Mouse (Mus musculus): Measurements from ENCODE around the gene Phactr4.

DNA sequence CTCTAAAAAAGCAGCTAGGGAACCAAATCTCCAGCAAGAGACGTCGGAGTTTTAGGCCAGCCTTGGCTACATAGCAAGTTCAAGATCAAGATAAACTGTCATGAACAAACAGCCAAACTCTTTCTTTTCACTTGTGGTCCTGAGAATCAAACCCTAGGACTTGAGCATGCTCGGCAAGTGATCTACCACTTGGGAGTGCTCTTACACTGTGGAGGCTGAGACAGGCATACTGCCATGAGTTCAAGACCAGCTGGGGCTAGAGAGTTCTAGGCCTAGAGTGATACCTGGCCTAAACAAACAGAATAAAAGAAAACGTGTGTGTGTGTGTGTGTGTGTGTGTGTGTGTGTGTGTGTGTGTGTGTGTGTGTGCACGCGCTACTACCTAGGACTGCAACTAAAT is 31.9 kb upstream of the Phactr4 start:
- TF ChIP-seq POLR2A (IDR thresholded peaks at IDR 0.05; ENCODE audit: borderline replicate concordance, low read depth, low read length) = no peak
- no peak for TF ChIP-seq CTCF (IDR thresholded peaks at IDR 0.05; ENCODE audit: low read depth, low read length)

All from bone marrow macrophage, adult 2 months (primary cell).